Mouse (Mus musculus): ENCODE data around the gene Zmym4.

Gene Zmym4

DNA sequence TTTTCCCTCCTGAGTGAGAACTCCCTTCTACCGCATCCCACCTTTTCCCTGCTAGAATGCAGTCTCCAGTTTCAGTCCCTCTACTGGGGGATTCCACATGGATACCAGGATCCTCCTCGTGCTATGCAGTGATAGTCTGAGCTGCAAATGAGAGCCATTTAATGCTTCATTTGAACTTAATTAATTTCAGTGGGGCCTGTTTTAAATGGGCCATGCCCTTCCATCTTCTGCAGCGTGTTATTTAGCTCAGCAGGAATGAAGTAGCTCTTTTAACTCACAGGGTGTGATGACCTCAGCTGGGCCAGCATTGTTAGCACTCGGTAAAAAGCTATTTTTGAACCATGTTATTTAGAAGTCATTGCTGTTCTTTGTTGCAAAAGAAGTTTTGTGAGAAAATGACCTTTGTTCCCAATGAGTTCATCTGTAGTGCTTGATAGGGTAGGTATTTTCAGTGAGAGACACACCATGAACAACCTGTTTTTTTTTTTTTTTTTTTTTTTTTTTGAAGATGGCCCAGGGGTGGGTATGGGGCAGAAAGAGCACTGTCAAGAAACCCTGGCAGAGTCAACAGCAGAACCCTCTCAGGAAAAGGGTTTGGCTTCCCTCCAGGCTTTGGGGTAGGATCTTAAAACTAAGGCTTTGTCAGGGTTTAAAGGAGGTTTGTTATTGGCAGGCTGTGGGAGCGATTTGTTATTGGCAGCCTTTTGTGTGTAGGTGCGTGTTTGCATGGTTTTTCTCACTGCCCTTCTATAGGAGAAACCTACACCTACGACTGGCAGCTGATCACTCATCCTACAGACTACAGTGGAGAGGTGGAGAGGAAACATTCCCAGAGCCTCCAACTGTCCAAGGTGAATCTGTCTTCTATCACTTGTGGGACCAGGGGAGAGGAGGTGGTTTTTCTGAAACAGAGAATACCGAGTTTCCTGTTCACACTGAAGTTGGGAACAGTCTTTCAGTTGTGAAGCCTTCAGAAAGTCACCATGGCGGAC, 144.7 kb downstream of the Zmym4 start:
- ATAC-seq (ENCODE audit: low TSS enrichment) = peak; percentile 77; the same call in 1 of the 2 replicates

DNA sequence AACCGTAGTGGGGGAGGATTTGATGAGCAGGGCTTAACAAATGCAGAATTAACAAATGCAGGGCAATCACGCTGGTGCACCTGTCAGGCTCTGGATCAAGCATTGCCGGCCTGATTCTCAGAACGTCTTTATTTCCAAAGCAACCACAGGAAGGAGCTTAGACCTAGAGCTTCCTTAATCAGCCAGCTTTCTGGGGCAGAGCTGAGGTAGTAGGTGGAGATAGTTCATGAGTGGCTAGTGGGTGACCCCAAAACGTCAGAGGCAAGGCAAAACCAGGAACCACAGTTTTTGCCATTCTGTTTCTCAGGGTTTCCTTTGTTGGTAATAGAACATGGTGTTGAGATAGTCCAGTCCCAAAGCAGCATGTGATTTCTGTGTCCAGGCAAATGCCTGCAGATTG, 153.1 kb downstream of the Zmym4 start:
- no peak for ATAC-seq (ENCODE audit: low TSS enrichment)

DNA sequence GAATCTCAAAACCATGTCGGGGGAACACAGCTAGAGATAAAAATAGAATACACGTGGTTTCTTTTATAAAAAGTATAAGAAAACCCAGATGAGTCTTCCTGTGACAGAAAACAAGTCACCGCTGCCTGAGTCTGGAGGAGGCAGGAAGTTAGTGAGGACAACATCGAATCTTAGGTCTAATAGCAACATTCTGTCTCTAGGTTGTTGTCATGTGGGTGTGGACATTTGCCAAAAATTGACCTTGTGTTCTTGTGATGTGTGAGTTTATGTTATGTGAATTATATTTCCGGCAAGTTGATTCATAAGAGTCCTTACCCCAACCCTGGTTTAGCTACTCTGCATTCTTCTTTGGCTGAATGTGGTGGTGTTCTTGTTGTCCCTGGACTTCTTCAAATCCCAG, 154.7 kb downstream of the Zmym4 start:
- no peak for ATAC-seq (ENCODE audit: low TSS enrichment)
